Mouse (Mus musculus): ENCODE measurements around the gene 4921539E11Rik.

- no peak for TF ChIP-seq POLR2A (IDR thresholded peaks at IDR 0.05; ENCODE audit: borderline replicate concordance, insufficient read depth, low read length)
- TF ChIP-seq CTCF (IDR thresholded peaks at IDR 0.05; ENCODE audit: borderline replicate concordance, insufficient read depth, low read depth, low read length) = no peak
Observed at GRCm38 (mm10) chr4:103199086-103199485, 91.6 kb downstream of the 4921539E11Rik start.

All from cerebellum, adult 2 months (tissue).